Mouse (Mus musculus): ENCODE data around the gene Trim71. TPM values are rescaled to one million over a fixed set of nuclear protein-coding genes. Genes with fewer than 3 reads are reported as not detected.

Gene Trim71
- polyA plus RNA-seq, 1 experiment from 2014 or later, result 0.03 TPM

DNA sequence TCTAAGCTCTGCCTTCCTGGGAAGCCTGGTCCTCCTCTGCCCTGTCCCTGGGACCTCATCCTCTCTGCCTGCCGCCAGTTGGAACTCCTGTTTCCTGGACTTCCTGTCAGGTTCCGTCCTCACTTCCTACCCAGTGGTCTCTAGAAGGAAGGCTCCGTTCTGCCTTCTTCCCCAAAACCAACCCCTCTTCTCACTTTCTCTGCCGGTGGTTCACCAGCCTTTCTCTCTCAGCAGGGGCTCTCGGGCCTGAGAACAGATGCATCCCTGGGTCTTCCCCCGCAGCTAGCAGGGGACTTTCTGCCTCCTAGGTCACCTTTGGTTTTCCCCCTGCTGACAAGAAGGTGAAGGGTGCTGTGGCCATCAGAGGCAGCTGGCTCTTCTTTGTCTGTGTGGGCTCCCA lies 98.7 kb downstream of the Trim71 start:
- 69% methylated on average over 6 of the region's 6 CpGs for WGBS
- H3K9ac ChIP-seq (ENCODE audit: low read length), result no peak overlapping the region
- H3K36me3 ChIP-seq (ENCODE audit: control insufficient read depth, insufficient read depth), result peaks cover 20% of the 10 kb centered on the region
- H3K4me1 ChIP-seq (ENCODE audit: control insufficient read depth, insufficient read depth, low read length), result no peaks in the 10 kb centered on the region
- H3K27me3 ChIP-seq (ENCODE audit: control insufficient read depth, insufficient read depth, low read length), result no peaks in the 10 kb centered on the region
- H3K9me3 ChIP-seq (replicated peaks; ENCODE audit: control insufficient read depth, low read length), result peaks cover 3% of the 10 kb centered on the region; the same call in 1 of the 2 replicates
- H3K4me3 ChIP-seq (ENCODE audit: low read length), result no peak overlapping the region
- ATAC-seq (replicated peaks; ENCODE audit: extremely low read depth, insufficient read depth, low FRiP score), result no peak
- H3K4me2 ChIP-seq (ENCODE audit: low read depth, low read length), result no peak overlapping the region
- no peak overlapping the region for H3K27ac ChIP-seq (ENCODE audit: low read length)

DNA sequence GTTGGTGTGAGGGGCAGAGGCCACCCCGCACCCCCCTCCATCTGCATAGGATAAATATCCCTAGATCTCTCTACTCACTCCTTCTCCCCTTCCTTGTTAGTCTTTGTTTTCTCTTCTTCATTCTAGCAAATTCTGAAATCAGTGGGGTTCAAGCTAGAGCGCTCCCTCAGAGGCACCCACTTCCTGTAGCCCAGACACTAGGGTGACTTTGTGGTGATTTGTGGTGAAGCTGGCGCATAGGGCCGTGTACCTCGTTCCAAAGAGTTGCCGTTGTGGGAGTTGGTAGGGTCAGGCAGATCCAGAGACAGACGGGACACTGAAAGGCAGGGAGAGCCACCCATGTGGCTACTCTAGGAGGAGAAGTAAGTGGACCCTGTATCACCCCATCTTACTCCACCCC lies 101.6 kb downstream of the Trim71 start:
- Histone ChIP-seq H3K9me3 (replicated peaks; ENCODE audit: control insufficient read depth, low read length) (no peaks in the 10 kb centered on the region), H3K27me3 (ENCODE audit: control insufficient read depth, insufficient read depth, low read length) (no peaks in the 10 kb centered on the region), H3K36me3 (ENCODE audit: control insufficient read depth, insufficient read depth) (peaks cover 26% of the 10 kb centered on the region), H3K4me1 (ENCODE audit: control insufficient read depth, insufficient read depth, low read length) (no peaks in the 10 kb centered on the region), H3K27ac (ENCODE audit: low read length) (no peak overlapping the region), H3K9ac (ENCODE audit: low read length) (no peak overlapping the region), H3K4me2 (ENCODE audit: low read depth, low read length) (no peak overlapping the region), H3K4me3 (ENCODE audit: low read length) (no peak overlapping the region)
- ATAC-seq (replicated peaks; ENCODE audit: extremely low read depth, insufficient read depth, low FRiP score), result no peak
- WGBS, result 86% methylated on average over 7 of the region's 7 CpGs

DNA sequence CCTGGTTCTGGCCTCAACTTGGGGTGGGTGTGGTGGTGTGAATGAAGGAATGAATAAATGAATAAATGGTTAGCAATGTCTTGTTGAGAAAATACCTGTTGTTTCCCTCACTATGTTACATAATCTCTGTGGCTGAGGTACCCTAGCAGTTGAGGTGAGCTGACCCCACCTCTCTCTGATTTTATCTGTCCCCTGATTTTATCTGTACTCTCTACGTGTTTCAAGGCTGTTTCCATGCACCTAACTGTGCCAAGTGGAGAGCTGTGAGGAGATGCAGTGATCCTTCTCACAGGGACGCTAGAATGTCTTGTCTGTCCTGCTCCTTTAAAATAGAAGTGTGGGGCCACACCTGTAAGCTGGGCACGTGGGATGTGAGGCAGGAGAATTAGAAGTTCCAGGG lies 105.7 kb downstream of the Trim71 start:
- no peak overlapping the region for H3K4me3 ChIP-seq (ENCODE audit: low read length)
- ATAC-seq (replicated peaks; ENCODE audit: extremely low read depth, insufficient read depth, low FRiP score), result no peak
- WGBS, result 77% methylated on average over 3 of the region's 3 CpGs
- no peak overlapping the region for H3K27ac ChIP-seq (ENCODE audit: low read length)
- H3K36me3 ChIP-seq (ENCODE audit: control insufficient read depth, insufficient read depth), result peaks cover 23% of the 10 kb centered on the region
- no peak overlapping the region for H3K4me2 ChIP-seq (ENCODE audit: low read depth, low read length)
- no peak overlapping the region for H3K9ac ChIP-seq (ENCODE audit: low read length)
- H3K27me3 ChIP-seq (ENCODE audit: control insufficient read depth, insufficient read depth, low read length), result no peaks in the 10 kb centered on the region
- no peaks in the 10 kb centered on the region for H3K4me1 ChIP-seq (ENCODE audit: control insufficient read depth, insufficient read depth, low read length)
- H3K9me3 ChIP-seq (replicated peaks; ENCODE audit: control insufficient read depth, low read length), result no peaks in the 10 kb centered on the region

Other genes with a start within 250 kb of the Trim71 start
- gene Bcl2a1c, start 234.2 kb downstream of the Trim71 start, polyA plus RNA-seq (2015; fragmentation: Nextera tagmentation; extraction: Ambion mirVana), result not detected in 2 replicates
- gene Crtap, start 173.7 kb downstream of the Trim71 start, polyA plus RNA-seq (2015; fragmentation: Nextera tagmentation; extraction: Ambion mirVana), result 131 and 138 TPM in 2 replicates
- 41.9 and 42.5 TPM in 2 replicates for gene Glb1, start 163.3 kb downstream of the Trim71 start, polyA plus RNA-seq (2015; fragmentation: Nextera tagmentation; extraction: Ambion mirVana)
- gene Tmppe, start 163.3 kb downstream of the Trim71 start, polyA plus RNA-seq (2015; fragmentation: Nextera tagmentation; extraction: Ambion mirVana), result 8.2 and 10.0 TPM in 2 replicates
- 0.35 and 0.87 TPM in 2 replicates for gene Ccr4, start 59.5 kb downstream of the Trim71 start, polyA plus RNA-seq (2015; fragmentation: Nextera tagmentation; extraction: Ambion mirVana)
- gene C130032M10Rik, start 48.7 kb downstream of the Trim71 start, polyA plus RNA-seq (2015; fragmentation: Nextera tagmentation; extraction: Ambion mirVana), result 0.87 and 1.3 TPM in 2 replicates
- 38.6 and 41.4 TPM in 2 replicates for gene Cnot10, start 75.8 kb upstream of the Trim71 start, polyA plus RNA-seq (2015; fragmentation: Nextera tagmentation; extraction: Ambion mirVana)
- 69.2 and 76.0 TPM in 2 replicates for gene Dync1li1, start 124.4 kb upstream of the Trim71 start, polyA plus RNA-seq (2015; fragmentation: Nextera tagmentation; extraction: Ambion mirVana)
- gene Cmtm6, start 166.7 kb upstream of the Trim71 start, polyA plus RNA-seq (2015; fragmentation: Nextera tagmentation; extraction: Ambion mirVana), result 51.0 and 51.6 TPM in 2 replicates
- gene Cmtm7, start 217.5 kb upstream of the Trim71 start, polyA plus RNA-seq (2015; fragmentation: Nextera tagmentation; extraction: Ambion mirVana), result 130 and 138 TPM in 2 replicates

Data from heart, embryonic 16.5 days (tissue).